Mouse (Mus musculus) myocyte (in vitro differentiated cells): ENCODE results near the gene Phox2b.

Experiments
- CEBPB ChIP-seq: IDR thresholded peaks from 2 replicates; pipeline ENCODE4 v1.6.1; 2011; ENCODE audit warnings: mild to moderate bottlenecking, moderate library complexity; ENCODE audit not compliant: poor library complexity, insufficient read depth, severe bottlenecking
- E2F4 ChIP-seq: IDR thresholded peaks from one replicate; pipeline ENCODE4 v1.6.1; 2011; ENCODE audit warnings: mild to moderate bottlenecking, control low read depth, moderate library complexity; ENCODE audit not compliant: insufficient read depth
- MAX ChIP-seq: IDR thresholded peaks from one replicate; pipeline ENCODE4 v1.6.1; 2011; ENCODE audit warnings: low read depth, mild to moderate bottlenecking, control low read depth
- MYOD1 ChIP-seq, 3 experiments: IDR thresholded peaks; one replicate each; pipeline ENCODE4 v1.6.1; 2011; ENCODE audit warnings: control low read depth in 2 of 3, low read depth in 2 of 3, mild to moderate bottlenecking in 2 of 3, moderate library complexity in 1 of 3; ENCODE audit not compliant: insufficient read length in 2 of 3, control insufficient read depth in 1 of 3
- MYOG ChIP-seq, 3 experiments: IDR thresholded peaks; one replicate each; pipeline ENCODE4 v1.6.1; 2011; ENCODE audit warnings: control low read depth in 2 of 3, low read depth in 2 of 3, mild to moderate bottlenecking in 2 of 3; ENCODE audit not compliant: insufficient read length in 2 of 3, control insufficient read depth in 1 of 3, insufficient read depth in 1 of 3
- POLR2A ChIP-seq: IDR thresholded peaks from one replicate; pipeline ENCODE4 v1.6.1; 2011; ENCODE audit warnings: low read depth, mild to moderate bottlenecking, control low read depth, moderate library complexity; ENCODE audit not compliant: insufficient read length
- POLR2AphosphoS2 ChIP-seq: IDR thresholded peaks from one replicate; pipeline ENCODE4 v1.6.1; 2011; ENCODE audit warnings: low read depth, control low read depth; ENCODE audit not compliant: insufficient read length
- REST ChIP-seq: IDR thresholded peaks from one replicate; pipeline ENCODE4 v1.6.1; 2011; ENCODE audit warnings: mild to moderate bottlenecking, control low read depth, moderate library complexity; ENCODE audit not compliant: insufficient read depth, insufficient read length
- SRF ChIP-seq: IDR thresholded peaks from one replicate; pipeline ENCODE4 v1.6.1; 2011; ENCODE audit warnings: low read depth; ENCODE audit not compliant: control insufficient read depth, insufficient read length
- TCF12 ChIP-seq: IDR thresholded peaks from one replicate; pipeline ENCODE4 v1.6.1; 2011; ENCODE audit warnings: mild to moderate bottlenecking, control low read depth; ENCODE audit not compliant: poor library complexity, insufficient read depth, severe bottlenecking
- USF1 ChIP-seq: IDR thresholded peaks from one replicate; pipeline ENCODE4 v1.6.1; 2011; ENCODE audit warnings: low read depth, mild to moderate bottlenecking, control low read depth, moderate library complexity

DNA sequence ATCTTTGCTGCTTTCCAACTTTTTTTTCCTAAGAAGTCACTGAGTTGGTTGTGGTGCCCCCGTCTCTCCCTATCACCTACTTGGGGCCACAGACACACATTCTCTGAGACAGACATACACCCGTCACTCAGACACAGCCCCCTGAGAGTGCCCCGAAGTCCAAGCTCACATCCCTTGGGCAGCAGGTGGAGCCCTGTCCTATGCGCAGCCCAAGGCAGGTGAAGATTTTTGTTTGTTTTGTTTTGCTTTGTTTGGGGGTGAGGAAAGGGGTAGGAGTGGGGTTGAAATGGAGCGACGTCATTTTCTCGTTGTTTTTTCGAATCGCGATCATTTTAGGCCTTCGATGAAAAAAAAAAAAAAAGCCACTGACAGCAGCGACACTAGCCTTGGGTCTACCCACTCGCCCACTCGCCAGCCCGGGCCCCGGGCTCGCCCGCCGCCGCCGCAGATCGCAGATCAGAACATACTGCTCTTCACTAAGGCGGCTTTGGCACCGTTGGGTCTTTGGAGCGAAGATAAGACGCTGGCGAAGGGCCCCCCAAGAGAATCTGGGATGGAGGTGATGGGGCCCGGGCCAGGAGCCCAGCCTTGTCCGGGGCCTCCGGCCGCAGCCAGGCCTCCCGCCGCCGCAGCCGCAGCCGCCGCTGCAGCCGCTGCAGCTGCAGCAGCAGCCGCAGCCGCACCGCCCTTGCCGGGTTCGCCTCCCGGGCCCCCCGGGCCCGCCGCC, 3.3 kb downstream of the Phox2b start:
- TF ChIP-seq SRF (no peak), USF1 (no peak), REST (no peak), MAX (no peak), POLR2A (no peak), POLR2AphosphoS2 (no peak), TCF12 (no peak), E2F4 (no peak), CEBPB (no peak), MYOG (IDR thresholded peaks at IDR 0.05; ENCODE audit: control insufficient read depth in 1 of 3, insufficient read depth in 1 of 3, insufficient read length in 2 of 3, low read depth in 2 of 3) (no peak), MYOD1 (IDR thresholded peaks at IDR 0.05; ENCODE audit: control insufficient read depth in 1 of 3, insufficient read length in 2 of 3, low read depth in 2 of 3) (no peak)
